Mouse (Mus musculus) bone marrow, adult 2 months (tissue): ENCODE data around the gene Med20.
"Not testable (repeated sequence)": the region's sequence is repeated elsewhere in the genome, so short reads cannot be mapped to it uniquely, and the experiment has no call there.

Experiments used
- CTCF ChIP-seq: fragments of 200-500 bp; IDR thresholded peaks from 2 replicates; pipeline ENCODE4 v1.5.1; 2011; ENCODE audit warnings: low read length, control low read depth; ENCODE audit not compliant: control insufficient read depth, insufficient read depth
- POLR2A ChIP-seq: fragments of 200-500 bp; IDR thresholded peaks from 2 replicates; pipeline ENCODE4 v1.6.1; 2011; ENCODE audit warnings: low read depth, mild to moderate bottlenecking, control low read depth, low read length, borderline replicate concordance; ENCODE audit not compliant: control insufficient read depth

DNA sequence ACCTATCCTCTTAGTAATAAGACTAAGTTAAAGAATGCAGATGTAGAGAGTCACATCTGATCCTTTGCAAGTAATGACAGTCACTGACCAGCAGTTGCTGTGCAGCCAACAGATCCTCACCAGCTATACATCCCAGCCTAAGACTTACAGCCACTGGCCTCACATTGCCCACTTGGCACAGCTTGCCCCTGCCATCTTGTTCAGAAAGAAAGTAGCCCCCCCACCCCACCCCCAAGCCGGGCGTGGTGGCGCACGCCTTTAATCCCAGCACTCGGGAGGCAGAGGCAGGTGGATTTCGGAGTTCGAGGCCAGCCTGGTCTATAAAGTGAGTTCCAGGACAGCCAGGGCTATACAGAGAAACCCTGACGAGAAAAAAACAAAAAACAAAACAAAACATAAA is 43.0 kb downstream of the Med20 start:
- TF ChIP-seq CTCF, POLR2A: not testable (repeated sequence)
